Mouse (Mus musculus): ENCODE results near the gene Syngr2. TPM values are rescaled to one million over a fixed set of nuclear protein-coding genes. Genes with fewer than 3 reads are reported as not detected.
A peak's percentile ranks its signal among the peaks of the same experiment; 100 is the strongest.

The Syngr2 gene
- polyA plus RNA-seq, 1 experiment from 2014 or later, result 15.8 TPM

GRCm38 (mm10) chr11:117774925-117775324 is 34.5 kb upstream of the Syngr2 start:
- 91% methylated on average over 10 of the region's 10 CpGs for whole genome bisulfite sequencing
- H3K27me3 ChIP-seq (replicated peaks), result 0 out of 2 replicates have a peak, but pooled peaks cover 5% of the 10 kb centered on the region
- H3K9ac ChIP-seq, result no peak overlapping the region

GRCm38 (mm10) chr11:117775540-117775939 is 33.9 kb upstream of the Syngr2 start:
- H3K36me3 ChIP-seq (replicated peaks), result no peaks in the 10 kb centered on the region
- H3K9ac ChIP-seq, result no peak overlapping the region
- H3K27ac ChIP-seq, result no peak overlapping the region
- H3K27me3 ChIP-seq (replicated peaks), result peaks cover 12% of the 10 kb centered on the region; the same call in 1 of the 2 replicates
- H3K4me1 ChIP-seq, result peaks cover 13% of the 10 kb centered on the region; the same call in 1 of the 2 replicates
- no peak overlapping the region for H3K4me3 ChIP-seq
- no peak overlapping the region for H3K4me2 ChIP-seq
- no peak for ATAC-seq (replicated peaks)
- no peaks in the 10 kb centered on the region for H3K9me3 ChIP-seq
- 89% methylated on average over 13 of the region's 13 CpGs for WGBS

More at GRCm38 (mm10) chr11:117774925-117775324, 34.5 kb upstream of the Syngr2 start:
- H3K4me1 ChIP-seq, result peaks cover 7% of the 10 kb centered on the region; the same call in 1 of the 2 replicates
- H3K36me3 ChIP-seq (replicated peaks), result no peaks in the 10 kb centered on the region
- H3K4me2 ChIP-seq, result no peak overlapping the region
- ATAC-seq (replicated peaks), result no peak
- no peak overlapping the region for H3K27ac ChIP-seq
- H3K4me3 ChIP-seq, result no peak overlapping the region
- H3K9me3 ChIP-seq, result no peaks in the 10 kb centered on the region

GRCm38 (mm10) chr11:117776085-117776792 is 33.2 kb upstream of the Syngr2 start:
- no peaks in the 10 kb centered on the region for H3K36me3 ChIP-seq (replicated peaks)
- H3K27ac ChIP-seq, result no peak overlapping the region
- peaks cover 18% of the 10 kb centered on the region; the same call in 1 of the 2 replicates for H3K4me1 ChIP-seq
- no peak overlapping the region for H3K4me2 ChIP-seq
- H3K27me3 ChIP-seq (replicated peaks), result peaks cover 18% of the 10 kb centered on the region
- WGBS, result 87% methylated on average over 14 of the region's 14 CpGs
- no peak overlapping the region for H3K4me3 ChIP-seq
- no peak for ATAC-seq (replicated peaks)
- no peak overlapping the region for H3K9ac ChIP-seq
- no peaks in the 10 kb centered on the region for H3K9me3 ChIP-seq

- no peak overlapping the region for H3K4me2 ChIP-seq
- peaks cover 27% of the 10 kb centered on the region for H3K27me3 ChIP-seq (replicated peaks)
- peaks cover 24% of the 10 kb centered on the region; the same call in 1 of the 2 replicates for H3K4me1 ChIP-seq
- no peak for ATAC-seq (replicated peaks)
- H3K27ac ChIP-seq, result no peak overlapping the region
- no peak overlapping the region for H3K9ac ChIP-seq
- H3K36me3 ChIP-seq (replicated peaks), result no peaks in the 10 kb centered on the region
- no peaks in the 10 kb centered on the region for H3K9me3 ChIP-seq
- WGBS, result 80% methylated on average over 5 of the region's 5 CpGs
- no peak overlapping the region for H3K4me3 ChIP-seq
Measured at GRCm38 (mm10) chr11:117777111-117777510, 32.4 kb upstream of the Syngr2 start.

GRCm38 (mm10) chr11:117778031-117778430 is 31.4 kb upstream of the Syngr2 start:
- 97% methylated on average over 11 of the region's 11 CpGs for WGBS

GRCm38 (mm10) chr11:117778851-117779433 is 30.5 kb upstream of the Syngr2 start:
- Histone ChIP-seq H3K9ac (no peak overlapping the region), H3K36me3 (replicated peaks) (no peaks in the 10 kb centered on the region), H3K4me2 (peak overlapping the region; percentile 36; the same call in 1 of the 2 replicates), H3K4me3 (no peak overlapping the region), H3K9me3 (no peaks in the 10 kb centered on the region), H3K27ac (peak overlapping the region; percentile 17; the same call in 1 of the 2 replicates), H3K4me1 (peaks cover 36% of the 10 kb centered on the region), H3K27me3 (replicated peaks) (peaks cover 28% of the 10 kb centered on the region)
- WGBS, result 77% methylated on average over 12 of the region's 12 CpGs
- ATAC-seq (replicated peaks), result no peak

More at GRCm38 (mm10) chr11:117778031-117778430, 31.4 kb upstream of the Syngr2 start:
- no peak for ATAC-seq (replicated peaks)
- Histone ChIP-seq H3K9me3 (no peaks in the 10 kb centered on the region), H3K4me3 (no peak overlapping the region), H3K4me1 (peaks cover 28% of the 10 kb centered on the region), H3K4me2 (no peak overlapping the region), H3K36me3 (replicated peaks) (no peaks in the 10 kb centered on the region), H3K9ac (no peak overlapping the region), H3K27ac (no peak overlapping the region), H3K27me3 (replicated peaks) (peaks cover 28% of the 10 kb centered on the region)

- 0 out of 2 replicates have a peak, but pooled peaks have one; percentile 21 for ATAC-seq (replicated peaks)
- Histone ChIP-seq H3K27ac (peak overlapping the region; percentile 48), H3K9me3 (no peaks in the 10 kb centered on the region), H3K27me3 (replicated peaks) (peaks cover 33% of the 10 kb centered on the region), H3K4me2 (peak overlapping the region; percentile 36), H3K4me3 (peak overlapping the region; percentile 16), H3K9ac (peak overlapping the region; percentile 15; the same call in 1 of the 2 replicates), H3K36me3 (replicated peaks) (no peaks in the 10 kb centered on the region), H3K4me1 (peaks cover 36% of the 10 kb centered on the region)
- 5% methylated on average over 38 of the region's 38 CpGs for WGBS
Measured at GRCm38 (mm10) chr11:117779434-117780198, 29.9 kb upstream of the Syngr2 start.

GRCm38 (mm10) chr11:117780199-117780515 is 29.3 kb upstream of the Syngr2 start:
- Histone ChIP-seq H3K4me2 (peak overlapping the region; percentile 36), H3K9me3 (no peaks in the 10 kb centered on the region), H3K4me1 (peaks cover 36% of the 10 kb centered on the region), H3K27ac (peak overlapping the region; percentile 48), H3K27me3 (replicated peaks) (peaks cover 36% of the 10 kb centered on the region), H3K9ac (no peak overlapping the region), H3K36me3 (replicated peaks) (no peaks in the 10 kb centered on the region), H3K4me3 (peak overlapping the region; percentile 16)
- WGBS, result 1% methylated on average over 17 of the region's 17 CpGs
- no peak for ATAC-seq (replicated peaks)

GRCm38 (mm10) chr11:117780582-117781111 is 28.8 kb upstream of the Syngr2 start:
- Histone ChIP-seq H3K9me3 (no peaks in the 10 kb centered on the region), H3K4me1 (peaks cover 36% of the 10 kb centered on the region), H3K9ac (no peak overlapping the region), H3K4me2 (peak overlapping the region; percentile 36), H3K4me3 (peak overlapping the region; percentile 16), H3K27me3 (replicated peaks) (peaks cover 36% of the 10 kb centered on the region), H3K36me3 (replicated peaks) (no peaks in the 10 kb centered on the region), H3K27ac (no peak overlapping the region)
- 6% methylated on average over 19 of the region's 19 CpGs for WGBS
- ATAC-seq (replicated peaks), result no peak

- Histone ChIP-seq H3K4me2 (peak overlapping the region; percentile 36; the same call in 1 of the 2 replicates), H3K4me1 (peaks cover 36% of the 10 kb centered on the region), H3K27me3 (replicated peaks) (peaks cover 36% of the 10 kb centered on the region), H3K4me3 (no peak overlapping the region), H3K9ac (no peak overlapping the region), H3K9me3 (no peaks in the 10 kb centered on the region), H3K27ac (no peak overlapping the region), H3K36me3 (replicated peaks) (no peaks in the 10 kb centered on the region)
- 24% methylated on average over 18 of the region's 18 CpGs for WGBS
- no peak for ATAC-seq (replicated peaks)
Measured at GRCm38 (mm10) chr11:117781199-117781821, 28.2 kb upstream of the Syngr2 start.

- peaks cover 36% of the 10 kb centered on the region for H3K27me3 ChIP-seq (replicated peaks)
- H3K4me1 ChIP-seq, result peaks cover 36% of the 10 kb centered on the region
- no peaks in the 10 kb centered on the region for H3K9me3 ChIP-seq
- H3K36me3 ChIP-seq (replicated peaks), result no peaks in the 10 kb centered on the region
- ATAC-seq (replicated peaks), result no peak
- H3K27ac ChIP-seq, result no peak within 1 kb of the TSS
- 39% methylated on average over 24 of the region's 24 CpGs for WGBS
- peak within 1 kb of the TSS; percentile 29 for H3K4me3 ChIP-seq
- peak within 1 kb of the TSS; percentile 53 for H3K4me2 ChIP-seq
- peak within 1 kb of the TSS; percentile 13; the same call in 1 of the 2 replicates for H3K9ac ChIP-seq
Measured at GRCm38 (mm10) chr11:117781993-117782704, 27.3 kb upstream of the Syngr2 start, which contains the start of the genes Tmc8 and Tmc6. Gene Tmc8 (plus strand): TSS chr11:117782076. Gene Tmc6 (minus strand): TSS chr11:117782198.

Data from midbrain, embryonic 15.5 days (tissue).